Comparison of ENCODE assay signal across 22 mouse cellular contexts in genomic region chr6:129438033-129438432, GRCm38 (mm10). TPM values are rescaled to one million over a fixed set of nuclear protein-coding genes. Genes with fewer than 3 reads are reported as not detected.
"Had no signal": no experiment of that assay in that cellular context is flagged by ENCODE, and none has a peak within 500 bp of the region (broad histone marks: within the 10 kb centered on the region; RNA-seq: fewer than 3 reads in every experiment).

No protein-coding gene starts in this region.

- H3K27me3 ChIP-seq: neural tube, embryonic 12.5 days; neural tube, embryonic 13.5 days; neural tube, embryonic 15.5 days; stomach, embryonic 15.5 days had no signal

- H3K4me3 ChIP-seq: neural tube, embryonic 12.5 days; neural tube, embryonic 13.5 days; neural tube, embryonic 15.5 days; stomach, embryonic 15.5 days had no signal

- H3K4me1 ChIP-seq: neural tube, embryonic 12.5 days; neural tube, embryonic 13.5 days; neural tube, embryonic 15.5 days; stomach, embryonic 15.5 days had no signal

- H3K27ac ChIP-seq: neural tube, embryonic 12.5 days; neural tube, embryonic 13.5 days; neural tube, embryonic 15.5 days; stomach, embryonic 15.5 days; stomach, postnatal 0 days had no signal

- H3K4me2 ChIP-seq: neural tube, embryonic 12.5 days; neural tube, embryonic 13.5 days; neural tube, embryonic 15.5 days; stomach, embryonic 15.5 days had no signal

- H3K9ac ChIP-seq: neural tube, embryonic 12.5 days; neural tube, embryonic 13.5 days; neural tube, embryonic 15.5 days; stomach, embryonic 15.5 days had no signal

- H3K9me3 ChIP-seq: neural tube, embryonic 12.5 days; neural tube, embryonic 13.5 days; neural tube, embryonic 15.5 days; stomach, embryonic 15.5 days had no signal

- DNase-seq: retina, postnatal 1 day; right cerebral cortex, adult 18-20 months; right cerebral cortex, postnatal 14 days; right cerebral cortex, postnatal 25 days; right cerebral cortex, postnatal 4 days; spleen, adult 18-20 months; thymus, adult 18-20 months; thymus, adult 2 months; thymus, postnatal 14 days; thymus, postnatal 25 days; thymus, postnatal 36 days; thymus, postnatal 4 days had no signal

- H3K36me3 ChIP-seq: neural tube, embryonic 12.5 days; neural tube, embryonic 13.5 days; neural tube, embryonic 15.5 days; stomach, embryonic 15.5 days had no signal

RNA-seq across cellular contexts. Expression of gene Clec9a, which starts 29.4 kb away (rescaled TPM):
- polyA plus RNA-seq: testis, adult 2 months had no signal

RNA-seq across cellular contexts. Expression of gene Clec1b, which starts 40.9 kb away (rescaled TPM):
- polyA plus RNA-seq: testis, adult 2 months had no signal

RNA-seq across cellular contexts. Expression of gene Clec12b, which starts 52.4 kb away (rescaled TPM):
- polyA plus RNA-seq: neural tube, embryonic 12.5 days; neural tube, embryonic 13.5 days; small intestine, adult 2 months; spleen, adult 2 months; stomach, embryonic 14.5 days; stomach, embryonic 15.5 days; stomach, embryonic 16.5 days; stomach, postnatal 0 days; thymus, adult 2 months had no signal
